Mouse (Mus musculus) C2C12 (cell line): ENCODE data around the gene Ush2a. TPM values are rescaled to one million over a fixed set of nuclear protein-coding genes. Genes with fewer than 3 reads are reported as not detected.

Source experiments
- H3K27me3 ChIP-seq: one replicate; pipeline ENCODE4 v1.6.1; 2011; ENCODE audit not compliant: control insufficient read depth, insufficient read depth, insufficient read length
- H3K36me3 ChIP-seq: one replicate; pipeline ENCODE4 v1.6.1; 2011; ENCODE audit not compliant: control insufficient read depth, insufficient read depth
- H3K4me3 ChIP-seq: one replicate; pipeline ENCODE4 v1.5.1; 2011; ENCODE audit warnings: mild to moderate bottlenecking, control low read depth; ENCODE audit not compliant: poor library complexity, insufficient read depth, severe bottlenecking
- H3K79me2 ChIP-seq: one replicate; pipeline ENCODE4 v1.6.1; 2011; ENCODE audit not compliant: control insufficient read depth, insufficient read depth
- H3K79me3 ChIP-seq: one replicate; pipeline ENCODE4 v1.6.1; 2011; ENCODE audit warnings: low read depth, control low read depth
- H3ac ChIP-seq: one replicate; pipeline ENCODE3; 2011; ENCODE audit warnings: low read depth; ENCODE audit not compliant: control insufficient read depth, insufficient read length
- CEBPB ChIP-seq: IDR thresholded peaks from one replicate; pipeline ENCODE4 v1.6.1; 2011; ENCODE audit warnings: low read depth, mild to moderate bottlenecking, control low read depth, moderate library complexity
- CTCF ChIP-seq: IDR thresholded peaks from one replicate; pipeline ENCODE4 v1.5.1; 2011; ENCODE audit not compliant: control insufficient read depth, insufficient read depth, insufficient read length
- FOSL1 ChIP-seq: IDR thresholded peaks from one replicate; pipeline ENCODE4 v1.8.0; 2011; ENCODE audit warnings: mild to moderate bottlenecking, low read length; ENCODE audit not compliant: poor library complexity, insufficient read depth, severe bottlenecking
- MAX ChIP-seq: IDR thresholded peaks from one replicate; pipeline ENCODE4 v1.6.1; 2011; ENCODE audit warnings: mild to moderate bottlenecking, control low read depth
- MYOD1 ChIP-seq: IDR thresholded peaks from one replicate; pipeline ENCODE4 v1.6.1; 2011; ENCODE audit warnings: low read depth; ENCODE audit not compliant: control insufficient read depth, insufficient read length
- MYOG ChIP-seq: IDR thresholded peaks from one replicate; pipeline ENCODE4 v1.6.1; 2011; ENCODE audit not compliant: control insufficient read depth, insufficient read length; ENCODE audit errors: extremely low read depth
- USF1 ChIP-seq: IDR thresholded peaks from one replicate; pipeline ENCODE4 v1.6.1; 2011; ENCODE audit warnings: low read depth, mild to moderate bottlenecking, control low read depth, moderate library complexity
- polyA plus RNA-seq: library from polyadenylated mRNA; unstranded; fragments of >200 nt; fragmentation: generic; extraction: Trizol; gene quantifications from one replicate; pipeline ENCODE4 v1.2.1, GENCODE M21; 2012; ENCODE audit warnings: missing spikeins

Ush2a gene
- polyA plus RNA-seq, 1 experiment: not detected

DNA sequence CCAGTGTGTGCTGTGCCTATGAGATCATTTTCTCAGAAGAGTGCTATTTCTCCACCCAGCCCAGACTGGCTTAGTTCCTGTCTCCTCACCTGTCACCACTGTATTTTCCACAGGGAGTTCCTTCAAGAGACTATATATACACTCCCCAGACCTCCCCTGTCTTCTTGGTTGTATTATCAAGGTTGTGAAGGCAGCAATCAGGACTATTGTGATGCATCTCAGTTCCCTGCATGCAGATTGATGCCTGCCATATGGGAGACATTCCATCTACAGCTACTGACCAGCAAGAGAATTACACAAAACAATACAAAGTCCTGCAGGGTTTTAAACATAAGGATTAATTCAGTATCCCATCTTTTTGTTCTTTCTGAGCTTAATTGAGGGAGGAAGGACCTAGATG is 377.8 kb downstream of the Ush2a start:
- Histone ChIP-seq H3K79me3 (no peaks in the 10 kb centered on the region), H3K27me3 (no peaks in the 10 kb centered on the region), H3K4me3 (no peak overlapping the region), H3ac (no peak overlapping the region), H3K79me2 (no peaks in the 10 kb centered on the region), H3K36me3 (no peaks in the 10 kb centered on the region)
- TF ChIP-seq MYOD1 (no peak), CEBPB (no peak), USF1 (no peak), MAX (no peak), FOSL1 (no peak), MYOG (no peak), CTCF (no peak)

- Histone ChIP-seq H3K79me3 (no peaks in the 10 kb centered on the region), H3K27me3 (no peaks in the 10 kb centered on the region), H3K79me2 (no peaks in the 10 kb centered on the region), H3K4me3 (no peak overlapping the region), H3ac (no peak overlapping the region), H3K36me3 (no peaks in the 10 kb centered on the region)
- no peak for TF ChIP-seq CEBPB
- TF ChIP-seq MYOG: no peak
- no peak for TF ChIP-seq CTCF
- no peak for TF ChIP-seq MAX
- no peak for TF ChIP-seq MYOD1
- TF ChIP-seq USF1: no peak
- no peak for TF ChIP-seq FOSL1
Observed at GRCm38 (mm10) chr1:188643156-188643555, 381.3 kb downstream of the Ush2a start.

DNA sequence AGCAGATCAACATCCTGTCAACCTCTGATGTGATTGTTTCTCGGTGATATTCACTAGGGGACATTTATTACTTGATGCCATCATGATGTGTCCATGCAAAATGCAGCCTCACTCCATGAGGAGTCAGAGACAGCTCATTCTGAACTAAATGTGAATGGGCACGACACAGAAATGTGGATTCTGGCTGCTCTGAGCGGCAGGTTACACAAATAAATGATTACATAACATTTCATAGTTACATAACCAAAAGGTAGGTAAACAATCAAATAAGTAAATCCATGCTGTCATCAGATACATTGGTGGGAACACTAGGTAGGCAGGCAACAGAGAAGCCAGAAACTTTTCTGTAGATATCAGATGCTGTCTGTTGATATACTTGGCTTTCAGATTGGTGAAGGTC is 391.2 kb downstream of the Ush2a start:
- H3K36me3 ChIP-seq: no peaks in the 10 kb centered on the region
- no peak overlapping the region for H3ac ChIP-seq
- no peaks in the 10 kb centered on the region for H3K79me3 ChIP-seq
- TF ChIP-seq USF1 (no peak), MYOD1 (no peak), FOSL1 (no peak), MAX (no peak), CEBPB (no peak), CTCF (no peak), MYOG (no peak)
- no peak overlapping the region for H3K4me3 ChIP-seq
- no peaks in the 10 kb centered on the region for H3K79me2 ChIP-seq
- no peaks in the 10 kb centered on the region for H3K27me3 ChIP-seq

DNA sequence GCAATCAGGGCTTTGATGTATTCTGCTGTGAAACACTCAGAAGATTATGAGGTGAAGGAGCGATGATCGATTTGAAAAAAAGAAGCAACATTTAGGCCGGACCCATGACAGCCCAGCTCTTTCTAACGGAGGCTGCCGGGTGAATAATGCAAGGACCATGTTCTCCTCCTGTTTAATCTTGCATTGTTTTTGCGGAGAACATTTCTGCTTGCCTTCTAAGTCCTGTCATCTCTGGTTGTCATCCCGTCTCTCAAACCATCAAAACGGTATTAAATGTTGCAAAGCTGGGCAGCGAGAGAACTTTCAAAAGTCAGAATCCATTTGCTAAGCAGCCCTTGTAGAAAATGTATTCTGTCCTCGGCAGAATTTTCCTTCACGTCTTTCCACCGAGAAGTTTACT is 394.3 kb downstream of the Ush2a start:
- Histone ChIP-seq H3K79me2 (no peaks in the 10 kb centered on the region), H3ac (no peak overlapping the region), H3K4me3 (no peak overlapping the region), H3K36me3 (no peaks in the 10 kb centered on the region), H3K79me3 (no peaks in the 10 kb centered on the region), H3K27me3 (no peaks in the 10 kb centered on the region)
- no peak for TF ChIP-seq FOSL1
- no peak for TF ChIP-seq CEBPB
- TF ChIP-seq USF1: no peak
- TF ChIP-seq CTCF: no peak
- TF ChIP-seq MAX: no peak
- TF ChIP-seq MYOG: no peak
- no peak for TF ChIP-seq MYOD1

- Histone ChIP-seq H3ac (no peak overlapping the region), H3K27me3 (no peaks in the 10 kb centered on the region), H3K36me3 (no peaks in the 10 kb centered on the region), H3K79me3 (no peaks in the 10 kb centered on the region), H3K79me2 (no peaks in the 10 kb centered on the region), H3K4me3 (no peak overlapping the region)
- TF ChIP-seq FOSL1 (no peak), MAX (no peak), MYOD1 (no peak), USF1 (no peak), CTCF (no peak), MYOG (no peak), CEBPB (no peak)
Observed at GRCm38 (mm10) chr1:188659159-188659558, 397.3 kb downstream of the Ush2a start.

GRCm38 (mm10) chr1:188660339-188660738 is 398.5 kb downstream of the Ush2a start:
- Histone ChIP-seq H3K27me3 (no peaks in the 10 kb centered on the region), H3K4me3 (no peak overlapping the region), H3K79me2 (no peaks in the 10 kb centered on the region), H3ac (no peak overlapping the region), H3K79me3 (no peaks in the 10 kb centered on the region), H3K36me3 (no peaks in the 10 kb centered on the region)
- no peak for TF ChIP-seq FOSL1
- no peak for TF ChIP-seq CEBPB
- no peak for TF ChIP-seq USF1
- no peak for TF ChIP-seq MYOD1
- no peak for TF ChIP-seq MAX
- no peak for TF ChIP-seq CTCF
- no peak for TF ChIP-seq MYOG

DNA sequence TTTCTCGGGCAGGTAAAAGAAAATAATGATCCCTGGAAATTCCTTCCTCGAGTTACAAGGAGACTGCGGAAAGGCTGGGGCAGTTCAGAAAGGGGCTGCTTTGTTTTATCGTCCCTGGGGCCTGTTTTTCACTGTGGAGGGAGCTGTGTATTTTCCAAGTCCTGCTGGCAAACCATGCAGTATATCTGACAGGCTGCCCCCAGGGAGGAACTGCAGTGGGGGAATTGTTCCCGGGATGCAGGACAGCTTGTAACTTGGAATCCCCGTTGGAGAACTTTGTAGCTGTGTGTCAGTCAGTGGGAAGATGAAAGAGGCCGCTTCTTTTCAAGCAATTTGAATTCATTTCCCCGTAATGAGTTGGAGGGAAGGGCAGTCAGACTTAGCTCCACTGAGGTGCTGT is 399.1 kb downstream of the Ush2a start:
- H3K27me3 ChIP-seq: no peaks in the 10 kb centered on the region
- no peak overlapping the region for H3ac ChIP-seq
- no peaks in the 10 kb centered on the region for H3K79me2 ChIP-seq
- no peak for TF ChIP-seq FOSL1
- TF ChIP-seq CEBPB: no peak
- TF ChIP-seq MAX: no peak
- no peak for TF ChIP-seq CTCF
- no peak for TF ChIP-seq MYOD1
- no peak for TF ChIP-seq USF1
- TF ChIP-seq MYOG: no peak
- no peaks in the 10 kb centered on the region for H3K79me3 ChIP-seq
- H3K36me3 ChIP-seq: no peaks in the 10 kb centered on the region
- no peak overlapping the region for H3K4me3 ChIP-seq
